Mouse (Mus musculus): ENCODE data around the gene Cops7a. TPM values are rescaled to one million over a fixed set of nuclear protein-coding genes. Genes with fewer than 3 reads are reported as not detected.

Cops7a gene
- polyA plus RNA-seq, 1 experiment from 2014 or later = 95.2 TPM

DNA sequence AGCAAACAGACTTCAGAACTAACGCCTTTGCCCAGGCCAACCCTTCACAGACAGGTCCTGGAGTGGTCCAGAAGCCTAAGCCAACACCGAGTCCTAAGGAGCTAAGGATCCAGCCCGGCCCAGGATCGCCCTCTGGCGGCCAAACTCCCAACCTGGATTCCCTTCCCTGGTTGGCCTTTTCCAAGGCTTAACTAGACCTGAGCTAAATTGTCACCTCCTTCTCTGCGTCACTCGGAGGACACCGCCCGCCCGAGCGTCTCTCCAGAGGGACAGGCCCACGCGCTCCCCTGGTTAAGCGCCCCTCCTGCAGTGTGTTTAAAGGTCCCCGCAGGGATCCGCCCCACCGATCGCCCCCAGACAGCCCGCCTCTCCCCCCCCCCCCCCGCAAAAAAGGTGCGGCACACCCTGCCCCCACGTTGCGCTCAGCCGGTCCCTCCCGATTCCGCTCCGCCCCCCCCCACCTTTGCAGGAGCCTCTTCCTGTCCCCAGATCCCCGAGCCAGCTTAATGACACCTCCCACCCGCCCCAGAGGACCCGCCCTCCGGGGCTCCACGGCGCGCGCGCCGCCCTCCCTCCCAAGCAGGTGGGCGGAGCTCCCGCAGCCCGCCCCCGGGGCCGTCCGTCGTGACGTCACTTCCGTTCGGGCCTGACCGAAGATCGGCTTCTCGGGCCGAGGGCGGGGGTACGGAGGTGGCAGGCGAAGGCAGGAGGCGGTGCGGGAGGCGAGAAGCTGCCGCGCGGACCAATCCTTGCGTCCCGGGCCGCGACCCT lies 34.4 kb downstream of the Cops7a start, which contains the start of gene Mlf2:
Gene Mlf2, plus strand, starts transcription at position 633 of the 771 bp plus-strand sequence.
- Histone ChIP-seq H3K27ac (peak within 1 kb of the TSS; percentile 97), H3K4me1 (replicated peaks) (peaks cover 29% of the 10 kb centered on the region), H3K9me3 (no peaks in the 10 kb centered on the region; the same call in 1 of the 2 replicates), H3K9ac (replicated peaks) (peak within 1 kb of the TSS; percentile 99), H3K36me3 (peaks cover 31% of the 10 kb centered on the region), H3K4me3 (replicated peaks) (peak within 1 kb of the TSS; percentile 97), H3K27me3 (no peaks in the 10 kb centered on the region), H3K4me2 (replicated peaks) (peak within 1 kb of the TSS; percentile 97)
- WGBS = 0% methylated on average over 56 of the region's 64 CpGs
- peak; percentile 94 for ATAC-seq

GRCm38 (mm10) chr6:124930231-124930630 lies 35.1 kb downstream of the Cops7a start:
- Histone ChIP-seq H3K27ac (peak overlapping the region; percentile 97), H3K27me3 (no peaks in the 10 kb centered on the region), H3K4me1 (replicated peaks) (peaks cover 31% of the 10 kb centered on the region), H3K36me3 (peaks cover 24% of the 10 kb centered on the region), H3K4me3 (replicated peaks) (peak overlapping the region; percentile 97), H3K4me2 (replicated peaks) (peak overlapping the region; percentile 97), H3K9ac (replicated peaks) (peak overlapping the region; percentile 99; the same call in 1 of the 2 replicates), H3K9me3 (no peaks in the 10 kb centered on the region; the same call in 1 of the 2 replicates)
- 29% methylated on average over 1 of the region's 1 CpGs for WGBS
- no peak for ATAC-seq

DNA sequence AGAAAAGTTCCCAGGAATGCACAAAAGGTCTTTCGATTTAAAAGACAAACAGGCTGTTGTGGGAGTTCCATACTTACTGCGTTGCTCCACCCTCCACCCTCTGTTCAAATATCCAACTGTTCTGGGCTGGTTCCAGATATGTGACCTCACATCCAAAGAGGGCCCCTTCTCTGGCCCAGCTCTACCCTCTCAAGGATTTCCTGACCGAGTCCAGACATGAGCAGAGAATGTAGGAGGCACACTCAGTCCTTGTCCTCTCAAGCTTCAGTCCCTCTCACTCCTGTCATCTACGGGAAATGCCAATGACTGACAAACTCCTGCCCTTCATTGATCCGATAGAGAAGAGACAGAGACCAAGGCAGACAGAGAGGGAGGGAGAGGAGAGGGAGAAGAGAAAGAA lies 39.4 kb downstream of the Cops7a start:
- Histone ChIP-seq H3K27ac (no peak overlapping the region), H3K9me3 (no peaks in the 10 kb centered on the region), H3K4me1 (replicated peaks) (peaks cover 20% of the 10 kb centered on the region), H3K27me3 (no peaks in the 10 kb centered on the region), H3K9ac (replicated peaks) (no peak overlapping the region), H3K4me2 (replicated peaks) (no peak overlapping the region), H3K4me3 (replicated peaks) (no peak overlapping the region), H3K36me3 (no peaks in the 10 kb centered on the region)
- no peak for ATAC-seq
- WGBS = 59% methylated on average over 5 of the region's 5 CpGs

DNA sequence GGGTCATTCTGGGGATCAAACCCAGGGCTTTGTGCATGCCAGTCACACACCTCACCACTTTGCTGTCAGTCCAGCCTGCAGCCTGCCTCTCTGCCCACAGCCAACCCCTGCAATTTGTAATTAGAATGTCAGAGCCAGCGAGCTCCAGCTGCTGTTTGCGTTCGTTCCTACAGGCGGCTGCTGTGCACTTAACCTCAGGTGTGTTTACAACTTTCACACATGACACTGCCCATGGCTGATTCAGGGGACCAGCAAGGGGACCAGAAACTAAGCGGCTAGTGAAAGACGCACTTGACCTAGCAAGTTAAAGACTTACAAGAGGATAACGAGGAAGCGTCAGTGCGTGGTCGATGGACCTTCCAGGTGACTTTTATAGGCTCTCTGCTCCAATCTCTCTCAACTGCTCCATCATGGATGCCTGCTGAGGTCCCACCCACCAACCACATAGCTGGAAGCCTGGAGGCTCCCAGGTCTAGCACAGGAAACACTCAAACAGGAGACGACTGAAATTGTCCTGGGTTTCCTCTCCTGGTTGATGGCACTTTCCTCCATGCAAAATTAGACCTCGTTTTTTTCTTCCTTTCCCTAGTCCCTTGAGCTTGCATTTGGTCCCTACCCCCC lies 40.1 kb downstream of the Cops7a start:
- no peak overlapping the region for H3K27ac ChIP-seq
- H3K9me3 ChIP-seq = no peaks in the 10 kb centered on the region
- H3K4me1 ChIP-seq (replicated peaks) = peaks cover 23% of the 10 kb centered on the region
- no peak for ATAC-seq
- no peaks in the 10 kb centered on the region for H3K27me3 ChIP-seq
- WGBS = 44% methylated on average over 12 of the region's 12 CpGs
- no peak overlapping the region for H3K4me3 ChIP-seq (replicated peaks)
- no peaks in the 10 kb centered on the region for H3K36me3 ChIP-seq
- no peak overlapping the region; the same call in 1 of the 2 replicates for H3K9ac ChIP-seq (replicated peaks)
- no peak overlapping the region for H3K4me2 ChIP-seq (replicated peaks)

GRCm38 (mm10) chr6:124921539-124921938 lies 43.8 kb downstream of the Cops7a start:
- Histone ChIP-seq H3K9me3 (no peaks in the 10 kb centered on the region), H3K4me3 (replicated peaks) (no peak overlapping the region), H3K27ac (peak overlapping the region; percentile 100), H3K36me3 (no peaks in the 10 kb centered on the region), H3K27me3 (no peaks in the 10 kb centered on the region), H3K4me2 (replicated peaks) (no peak overlapping the region), H3K4me1 (replicated peaks) (peaks cover 39% of the 10 kb centered on the region), H3K9ac (replicated peaks) (peak overlapping the region; percentile 58; the same call in 1 of the 2 replicates)
- ATAC-seq = no peak
- WGBS = 80% methylated on average over 3 of the region's 4 CpGs

DNA sequence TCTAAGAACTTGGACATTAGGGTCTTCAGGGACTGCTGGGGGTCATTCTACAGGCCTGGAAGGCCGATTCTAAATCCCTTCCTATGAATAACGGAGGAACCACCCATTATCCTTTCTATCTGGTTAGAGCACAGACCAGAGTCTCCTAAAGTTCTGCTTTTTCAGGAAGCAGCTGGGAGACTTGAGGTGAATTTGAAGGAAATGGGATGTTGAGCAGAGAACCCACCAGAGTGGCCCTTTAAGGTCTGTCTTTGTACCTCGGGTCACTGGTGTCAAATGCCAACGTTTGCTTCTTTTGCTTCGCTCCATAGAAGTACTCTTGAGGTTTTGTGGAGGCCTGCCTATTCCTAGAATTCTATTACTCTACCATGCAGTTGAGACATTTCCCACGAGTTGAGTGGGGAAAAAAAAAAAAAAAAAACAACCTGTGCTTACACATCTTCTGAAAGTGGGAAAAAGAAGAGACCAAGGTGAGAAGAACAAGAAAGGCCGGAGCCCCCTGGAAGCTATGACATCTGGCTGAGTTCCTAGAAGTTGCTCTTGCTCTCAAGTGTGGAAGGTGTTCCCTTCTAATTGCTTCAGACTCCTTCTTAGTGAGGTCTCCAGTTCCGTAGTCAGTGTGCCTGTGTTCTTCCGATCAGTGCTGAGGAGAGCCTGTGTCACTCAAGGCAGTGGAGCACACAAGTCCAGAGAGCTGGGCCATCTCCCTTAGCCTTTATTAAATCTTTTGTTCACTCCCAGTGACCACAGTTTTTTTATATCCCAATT lies 44.8 kb downstream of the Cops7a start:
- 28% methylated on average over 9 of the region's 9 CpGs for WGBS
- H3K9ac ChIP-seq (replicated peaks) = peak overlapping the region; percentile 58
- H3K4me2 ChIP-seq (replicated peaks) = peak overlapping the region; percentile 99
- no peak for ATAC-seq
- H3K27ac ChIP-seq = peak overlapping the region; percentile 100
- peaks cover 48% of the 10 kb centered on the region for H3K4me1 ChIP-seq (replicated peaks)
- H3K9me3 ChIP-seq = no peaks in the 10 kb centered on the region
- no peaks in the 10 kb centered on the region for H3K36me3 ChIP-seq
- H3K4me3 ChIP-seq (replicated peaks) = peak overlapping the region; percentile 94
- no peaks in the 10 kb centered on the region for H3K27me3 ChIP-seq

DNA sequence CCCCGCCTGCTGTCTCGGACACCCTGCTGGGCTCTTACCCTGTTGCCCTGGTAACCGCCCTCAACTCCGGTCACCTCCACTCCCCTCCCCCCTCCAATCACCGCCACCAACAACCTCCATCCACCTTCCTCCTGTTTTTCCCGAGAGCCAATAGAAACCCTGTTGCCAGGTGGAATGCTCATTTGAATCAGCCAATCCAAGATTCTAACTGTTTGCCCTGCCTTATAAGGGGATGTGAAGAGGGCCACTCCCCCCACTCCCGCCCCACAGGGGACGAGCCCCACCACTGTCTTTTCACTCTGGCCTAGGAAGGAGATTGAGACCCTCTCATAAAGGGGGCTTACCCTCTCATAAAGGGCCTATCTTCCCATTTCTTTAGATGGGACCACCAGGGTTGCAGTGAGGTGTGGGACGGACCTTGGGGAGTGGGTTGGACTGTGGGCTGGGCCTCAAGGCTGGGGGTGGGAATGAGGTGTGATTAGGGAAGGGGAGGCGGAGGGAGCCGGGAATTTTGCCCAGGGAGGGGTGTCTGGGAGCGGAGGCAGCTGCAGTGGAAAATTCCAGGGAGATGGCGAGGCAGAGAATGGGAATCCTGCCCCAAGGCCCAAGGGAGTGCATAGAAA lies 45.5 kb downstream of the Cops7a start, which contains the start of gene Ptms:
Gene Ptms, minus strand, starts transcription at position 409 of the 623 bp plus-strand sequence.
- H3K4me2 ChIP-seq (replicated peaks) = peak within 1 kb of the TSS; percentile 99
- no peaks in the 10 kb centered on the region for H3K27me3 ChIP-seq
- peak within 1 kb of the TSS; percentile 100 for H3K9ac ChIP-seq (replicated peaks)
- peak within 1 kb of the TSS; percentile 94 for H3K4me3 ChIP-seq (replicated peaks)
- no peaks in the 10 kb centered on the region for H3K9me3 ChIP-seq
- peaks cover 50% of the 10 kb centered on the region for H3K4me1 ChIP-seq (replicated peaks)
- peak; percentile 88 for ATAC-seq
- H3K27ac ChIP-seq = peak within 1 kb of the TSS; percentile 100
- WGBS = 0% methylated on average over 13 of the region's 13 CpGs
- H3K36me3 ChIP-seq = peaks cover 2% of the 10 kb centered on the region

DNA sequence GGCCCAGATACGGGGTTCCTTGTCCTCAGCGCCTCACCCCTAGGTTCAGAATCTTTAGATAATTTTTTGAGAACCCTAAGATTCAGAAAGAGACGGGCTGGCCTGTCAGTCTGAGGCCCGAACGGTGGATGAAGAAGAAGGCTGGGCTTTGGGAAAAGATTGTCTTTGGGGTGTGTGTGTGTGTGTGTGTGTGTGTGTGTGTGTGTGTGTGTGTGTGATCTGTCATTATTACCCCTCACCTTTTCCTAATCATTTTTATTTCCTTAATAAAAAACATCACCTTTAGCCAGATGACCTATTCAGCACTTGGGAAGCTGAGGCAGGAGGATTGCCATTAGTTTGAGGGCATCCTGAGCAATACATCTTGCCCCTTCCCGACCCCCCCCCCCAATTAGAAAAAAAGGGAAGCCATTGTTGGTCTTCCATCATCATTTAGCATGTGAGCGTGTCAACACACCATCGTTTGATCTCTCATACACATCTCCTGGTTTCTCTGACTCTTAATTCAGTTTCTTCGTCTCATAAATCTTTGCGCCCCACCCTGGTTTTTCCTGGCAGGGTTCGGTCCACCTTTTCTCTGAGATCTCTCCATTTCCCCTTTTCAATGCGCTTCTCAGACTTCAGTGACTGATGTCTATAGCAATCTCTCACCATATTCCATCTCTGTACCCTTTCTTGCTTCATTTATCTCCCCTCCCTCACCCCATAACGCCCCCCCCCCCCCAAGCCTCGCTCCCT lies 46.3 kb downstream of the Cops7a start:
- peak overlapping the region; percentile 94 for H3K4me3 ChIP-seq (replicated peaks)
- H3K9me3 ChIP-seq = no peaks in the 10 kb centered on the region
- peak overlapping the region; percentile 100 for H3K27ac ChIP-seq
- peak overlapping the region; percentile 99 for H3K4me2 ChIP-seq (replicated peaks)
- 13% methylated on average over 13 of the region's 14 CpGs for WGBS
- H3K9ac ChIP-seq (replicated peaks) = peak overlapping the region; percentile 100
- H3K36me3 ChIP-seq = peaks cover 10% of the 10 kb centered on the region
- H3K4me1 ChIP-seq (replicated peaks) = peaks cover 58% of the 10 kb centered on the region
- H3K27me3 ChIP-seq = no peaks in the 10 kb centered on the region
- no peak for ATAC-seq

DNA sequence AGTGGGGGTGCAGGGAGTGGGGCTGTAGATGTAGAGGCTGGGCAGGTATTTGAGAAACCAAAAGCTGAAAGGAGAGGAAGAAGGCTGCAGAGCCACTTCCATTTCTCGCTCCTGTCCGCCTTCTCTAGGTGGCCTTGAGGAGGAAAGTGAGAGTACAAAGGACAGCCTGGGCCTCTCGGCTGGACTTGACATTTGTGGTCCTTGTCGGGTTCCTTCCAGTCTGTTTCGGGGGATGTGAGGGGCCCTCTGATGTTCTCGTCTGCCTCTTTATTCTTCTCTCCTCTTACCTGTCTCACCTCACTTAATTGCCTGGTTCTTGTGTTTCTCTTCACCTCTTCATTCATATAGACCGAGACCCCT lies 47.0 kb downstream of the Cops7a start:
- 5% methylated on average over 7 of the region's 7 CpGs for WGBS
- H3K4me1 ChIP-seq (replicated peaks) = peaks cover 65% of the 10 kb centered on the region

DNA sequence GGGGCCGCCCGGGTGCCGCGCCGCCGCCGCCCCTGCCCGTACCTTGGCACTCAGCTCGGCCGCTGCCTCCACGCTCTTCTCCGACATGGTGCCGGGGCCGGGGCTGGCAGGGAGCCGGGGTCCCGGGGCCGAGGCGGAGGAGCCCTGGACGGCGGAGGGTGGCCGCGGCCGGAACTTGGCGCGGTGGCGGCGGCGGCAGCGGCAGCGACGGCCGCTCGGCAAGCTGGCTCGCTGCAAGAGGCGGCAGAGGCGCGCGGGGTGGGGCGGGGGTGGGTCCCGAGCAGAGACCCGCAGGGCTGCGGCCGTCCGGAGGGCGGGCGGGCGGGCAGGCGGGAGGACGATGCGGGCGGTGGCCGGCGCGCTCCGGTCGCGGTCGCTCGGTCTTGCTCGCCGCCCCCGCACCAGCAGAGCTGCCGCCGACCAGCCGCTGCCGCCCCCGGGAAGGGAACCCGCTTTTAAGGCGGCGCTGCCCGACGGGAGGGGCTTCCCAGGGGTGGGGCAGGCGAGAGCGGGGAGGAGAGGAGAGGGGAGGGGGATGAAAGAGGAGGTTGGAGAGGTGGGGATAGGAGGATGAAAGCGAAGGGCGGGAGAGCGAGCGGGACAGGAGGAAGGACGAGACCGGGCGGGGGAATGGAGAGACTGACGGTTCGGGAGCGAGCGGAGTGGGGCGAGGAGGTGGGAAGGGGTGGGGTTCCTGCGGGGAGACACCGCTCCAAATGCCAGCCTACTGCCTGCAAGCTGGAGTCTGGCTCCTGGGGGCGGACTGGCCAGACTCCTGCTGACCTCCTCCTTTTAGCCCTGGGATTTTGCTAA lies 47.6 kb downstream of the Cops7a start:
- Histone ChIP-seq H3K36me3 (peaks cover 23% of the 10 kb centered on the region), H3K9ac (replicated peaks) (peak overlapping the region; percentile 100), H3K27ac (peak overlapping the region; percentile 100), H3K4me1 (replicated peaks) (peaks cover 68% of the 10 kb centered on the region), H3K4me2 (replicated peaks) (peak overlapping the region; percentile 99), H3K4me3 (replicated peaks) (peak overlapping the region; percentile 94), H3K9me3 (no peaks in the 10 kb centered on the region), H3K27me3 (no peaks in the 10 kb centered on the region)
- ATAC-seq = peak; percentile 75
- under 1% methylated on average over 54 of the region's 89 CpGs for WGBS

More for the DNA sequence above, 47.0 kb downstream of the Cops7a start:
- ATAC-seq = no peak
- Histone ChIP-seq H3K9me3 (no peaks in the 10 kb centered on the region), H3K4me3 (replicated peaks) (peak overlapping the region; percentile 94), H3K4me2 (replicated peaks) (peak overlapping the region; percentile 99), H3K36me3 (peaks cover 17% of the 10 kb centered on the region), H3K27me3 (no peaks in the 10 kb centered on the region), H3K27ac (peak overlapping the region; percentile 100), H3K9ac (replicated peaks) (peak overlapping the region; percentile 100)
